Mouse (Mus musculus) MEL (cell line): Measurements from ENCODE around the gene Fam110a. TPM values are rescaled to one million over a fixed set of nuclear protein-coding genes. Genes with fewer than 3 reads are reported as not detected.

Experiments used
- DNase-seq: peaks from one replicate; pipeline ENCODE4 v3.0.0; 2011; ENCODE audit warnings: low read depth, low spot score
- H3K27ac ChIP-seq: 2 replicates; pipeline ENCODE4 v1.5.1; 2012; ENCODE audit warnings: low read depth, mild to moderate bottlenecking, control low read depth, low read length, moderate library complexity; ENCODE audit not compliant: control insufficient read depth
- H3K27me3 ChIP-seq, 2 experiments: fragments of 150-350 bp in 1 of 2; sonication (generic) in 1 of 2; 2 replicates each; pipeline ENCODE4 v1.6.1; 2012; ENCODE audit warnings: low read length in 2 of 2, mild to moderate bottlenecking in 2 of 2, improper control_type of control experiment in 1 of 2, moderate library complexity in 1 of 2; ENCODE audit not compliant: insufficient read depth in 2 of 2, control insufficient read depth in 1 of 2
- H3K36me3 ChIP-seq, 2 experiments: 2 replicates each; pipeline ENCODE4 v1.6.1; 2012 to 2014; ENCODE audit warnings: low read length in 2 of 2, improper control_type of control experiment in 1 of 2, inconsistent platforms in 1 of 2, mild to moderate bottlenecking in 1 of 2; ENCODE audit not compliant: insufficient read depth in 2 of 2, control insufficient read depth in 1 of 2
- H3K4me1 ChIP-seq, 2 experiments: fragments of 150-350 bp in 1 of 2; sonication (generic) in 1 of 2; 2 replicates each; pipeline ENCODE4 v1.6.1; 2012; ENCODE audit warnings: low read length in 2 of 2, improper control_type of control experiment in 1 of 2, mild to moderate bottlenecking in 1 of 2; ENCODE audit not compliant: insufficient read depth in 2 of 2, control insufficient read depth in 1 of 2
- H3K4me3 ChIP-seq, 2 experiments: fragments of 150-350 bp in 1 of 2; sonication (generic) in 1 of 2; 2 replicates each; pipeline ENCODE4 v1.5.1; 2012; ENCODE audit warnings: low read depth in 2 of 2, low read length in 2 of 2, mild to moderate bottlenecking in 2 of 2, moderate library complexity in 2 of 2, control low read depth in 1 of 2, improper control_type of control experiment in 1 of 2; ENCODE audit not compliant: control insufficient read depth in 1 of 2, insufficient read depth in 1 of 2
- H3K79me2 ChIP-seq: 2 replicates; pipeline ENCODE4 v1.6.1; 2012; ENCODE audit warnings: mild to moderate bottlenecking, low read length, moderate library complexity; ENCODE audit not compliant: control insufficient read depth, poor library complexity, insufficient read depth
- H3K9ac ChIP-seq: 2 replicates; pipeline ENCODE4 v1.6.1; 2012; ENCODE audit warnings: low read depth, mild to moderate bottlenecking, control low read depth, low read length, moderate library complexity; ENCODE audit not compliant: control insufficient read depth, poor library complexity, severe bottlenecking
- H3K9me3 ChIP-seq: fragments of 150-350 bp; sonication (generic); replicated peaks from 2 replicates; pipeline ENCODE4 v1.6.1; 2012; ENCODE audit warnings: mild to moderate bottlenecking, low read length, improper control_type of control experiment, moderate library complexity; ENCODE audit not compliant: insufficient read depth
- BHLHE40 ChIP-seq: IDR thresholded peaks from 2 replicates; pipeline ENCODE4 v1.6.1; 2012; ENCODE audit warnings: low read depth, mild to moderate bottlenecking, inconsistent platforms, low read length, improper control_type of control experiment, borderline replicate concordance
- CHD1 ChIP-seq: IDR thresholded peaks from 2 replicates; pipeline ENCODE4 v1.6.1; 2012; ENCODE audit warnings: low read depth, mild to moderate bottlenecking, inconsistent platforms, low read length, improper control_type of control experiment
- CTCF ChIP-seq, 3 experiments: IDR thresholded peaks in 2 of 3; conservative IDR thresholded peaks in 1 of 3; 2 replicates each; pipeline ENCODE4 v1.5.1; 2011 to 2012; ENCODE audit warnings: low read length in 3 of 3, low read depth in 2 of 3, mild to moderate bottlenecking in 2 of 3, improper control_type of control experiment in 1 of 3, inconsistent platforms in 1 of 3, mixed read lengths in 1 of 3, moderate library complexity in 1 of 3; ENCODE audit not compliant: control insufficient read depth in 1 of 3, insufficient read depth in 1 of 3, poor library complexity in 1 of 3, severe bottlenecking in 1 of 3
- EP300 ChIP-seq, 2 experiments: IDR thresholded peaks; 2 replicates each; pipeline ENCODE4 v1.6.1; 2011; ENCODE audit warnings: improper control_type of control experiment in 2 of 2, low read length in 2 of 2, low read depth in 1 of 2, mild to moderate bottlenecking in 1 of 2
- ETS1 ChIP-seq: IDR thresholded peaks from 2 replicates; pipeline ENCODE4 v1.6.1; 2012; ENCODE audit warnings: low read depth, mild to moderate bottlenecking, inconsistent platforms, low read length, improper control_type of control experiment, moderate library complexity
- GABPA ChIP-seq: IDR thresholded peaks from 2 replicates; pipeline ENCODE4 v1.6.1; 2012; ENCODE audit warnings: low read depth, mild to moderate bottlenecking, inconsistent platforms, low read length, improper control_type of control experiment, moderate library complexity
- GATA1 ChIP-seq: IDR thresholded peaks from 2 replicates; pipeline ENCODE4 v1.6.1; 2011; ENCODE audit warnings: low read depth, low read length, improper control_type of control experiment
- JUND ChIP-seq: IDR thresholded peaks from 2 replicates; pipeline ENCODE4 v1.6.1; 2011; ENCODE audit warnings: low read depth, mild to moderate bottlenecking, improper control_type of control experiment, low read length
- KAT2A ChIP-seq: conservative IDR thresholded peaks from 2 replicates; pipeline ENCODE4 v1.6.1; 2012; ENCODE audit warnings: low read depth, low read length, improper control_type of control experiment, inconsistent platforms
- MAFK ChIP-seq: IDR thresholded peaks from 2 replicates; pipeline ENCODE4 v1.6.1; 2011; ENCODE audit warnings: low read depth, mild to moderate bottlenecking, low read length, improper control_type of control experiment, borderline replicate concordance
- MAX ChIP-seq: IDR thresholded peaks from 2 replicates; pipeline ENCODE4 v1.6.1; 2011; ENCODE audit warnings: low read length, improper control_type of control experiment
- MAZ ChIP-seq: IDR thresholded peaks from 2 replicates; pipeline ENCODE4 v1.6.1; 2012; ENCODE audit warnings: low read depth, mild to moderate bottlenecking, inconsistent platforms, low read length, improper control_type of control experiment
- MEF2A ChIP-seq: IDR thresholded peaks from 2 replicates; pipeline ENCODE4 v1.6.1; 2014; ENCODE audit warnings: low read depth, mild to moderate bottlenecking, inconsistent platforms, low read length, improper control_type of control experiment; ENCODE audit not compliant: poor library complexity, insufficient replicate concordance, severe bottlenecking; ENCODE audit errors: extremely low read depth
- MXI1 ChIP-seq: IDR thresholded peaks from 2 replicates; pipeline ENCODE4 v1.6.1; 2011; ENCODE audit warnings: mild to moderate bottlenecking, low read depth, low read length, improper control_type of control experiment
- NRF1 ChIP-seq: IDR thresholded peaks from 2 replicates; pipeline ENCODE4 v1.6.1; 2014; ENCODE audit warnings: low read depth, mild to moderate bottlenecking, inconsistent platforms, low read length, improper control_type of control experiment, moderate library complexity; ENCODE audit not compliant: poor library complexity, insufficient read depth, severe bottlenecking
- POLR2A ChIP-seq, 2 experiments: IDR thresholded peaks; 2 replicates each; pipeline ENCODE4 v1.6.1; 2011 to 2012; ENCODE audit warnings: low read length in 2 of 2, mild to moderate bottlenecking in 2 of 2, control low read depth in 1 of 2, improper control_type of control experiment in 1 of 2, low read depth in 1 of 2, moderate library complexity in 1 of 2; ENCODE audit not compliant: control insufficient read depth in 1 of 2, insufficient read depth in 1 of 2, poor library complexity in 1 of 2
- POLR2AphosphoS2 ChIP-seq: IDR thresholded peaks from 2 replicates; pipeline ENCODE4 v1.6.1; 2011; ENCODE audit warnings: low read length, improper control_type of control experiment
- RAD21 ChIP-seq: IDR thresholded peaks from 2 replicates; pipeline ENCODE4 v1.6.1; 2011; ENCODE audit warnings: mild to moderate bottlenecking, low read depth, low read length, improper control_type of control experiment
- RCOR1 ChIP-seq: IDR thresholded peaks from 2 replicates; pipeline ENCODE4 v1.6.1; 2012; ENCODE audit warnings: low read depth, mild to moderate bottlenecking, inconsistent platforms, low read length, improper control_type of control experiment
- SIN3A ChIP-seq: IDR thresholded peaks from 2 replicates; pipeline ENCODE4 v1.6.1; 2012; ENCODE audit warnings: low read length, improper control_type of control experiment, inconsistent platforms
- TAL1 ChIP-seq: IDR thresholded peaks from 2 replicates; pipeline ENCODE4 v1.6.1; 2012; ENCODE audit warnings: mild to moderate bottlenecking, inconsistent platforms, low read length, moderate library complexity, mixed read lengths
- UBTF ChIP-seq: IDR thresholded peaks from 2 replicates; pipeline ENCODE4 v1.6.1; 2012; ENCODE audit warnings: low read depth, mild to moderate bottlenecking, inconsistent platforms, low read length, improper control_type of control experiment, moderate library complexity, borderline replicate concordance; ENCODE audit not compliant: insufficient read depth
- USF1 ChIP-seq: IDR thresholded peaks from 2 replicates; pipeline ENCODE4 v1.6.1; 2014; ENCODE audit warnings: low read depth, mild to moderate bottlenecking, inconsistent platforms, low read length, improper control_type of control experiment, moderate library complexity
- USF2 ChIP-seq, 2 experiments: IDR thresholded peaks; 2 replicates each; pipeline ENCODE4 v1.6.1; 2011 to 2012; ENCODE audit warnings: improper control_type of control experiment in 2 of 2, low read length in 2 of 2, borderline replicate concordance in 1 of 2, inconsistent platforms in 1 of 2, low read depth in 1 of 2, mild to moderate bottlenecking in 1 of 2; ENCODE audit not compliant: insufficient read depth in 1 of 2
- ZC3H11A ChIP-seq: IDR thresholded peaks from 2 replicates; pipeline ENCODE4 v1.6.1; 2012; ENCODE audit warnings: low read depth, mild to moderate bottlenecking, inconsistent platforms, low read length, improper control_type of control experiment
- ZKSCAN1 ChIP-seq: IDR thresholded peaks from 2 replicates; pipeline ENCODE4 v1.6.1; 2012; ENCODE audit warnings: low read depth, mild to moderate bottlenecking, inconsistent platforms, low read length, improper control_type of control experiment, moderate library complexity
- ZMIZ1 ChIP-seq: IDR thresholded peaks from 2 replicates; pipeline ENCODE4 v1.6.1; 2012; ENCODE audit warnings: low read depth, mild to moderate bottlenecking, inconsistent platforms, low read length, improper control_type of control experiment, moderate library complexity
- ZNF384 ChIP-seq: IDR thresholded peaks from 2 replicates; pipeline ENCODE4 v1.6.1; 2012; ENCODE audit warnings: low read depth, mild to moderate bottlenecking, inconsistent platforms, low read length, improper control_type of control experiment
- polyA plus RNA-seq, 2 experiments: library from polyadenylated mRNA; stranded (reverse) in 1 of 2; unstranded in 1 of 2; fragments of >175 nt in 1 of 2; fragments of >200 nt in 1 of 2; gene quantifications; 2 replicates each; pipeline versions ENCODE4 v1.2.1 to v1.2.4; 2012; ENCODE audit warnings: low replicate concordance in 2 of 2, low read depth in 1 of 2; ENCODE audit not compliant: insufficient read length in 2 of 2, insufficient read depth in 1 of 2, missing spikeins in 1 of 2
- total RNA-seq: library from RNA; depleted of rRNA; stranded (reverse); fragments of 300-350 nt; gene quantifications from 2 replicates; pipeline ENCODE4 v1.2.3, GENCODE M21; 2012

The Fam110a gene
- total and polyA plus RNA-seq, 3 experiments, result 5.7 to 10.8 TPM; not detected in 1

- no peaks in the 10 kb centered on the region for H3K27me3 ChIP-seq
- H3K27ac ChIP-seq, result no peak overlapping the region
- no peak overlapping the region for H3K9ac ChIP-seq
- H3K4me1 ChIP-seq, result no peaks in the 10 kb centered on the region
- no peaks in the 10 kb centered on the region for H3K36me3 ChIP-seq
- H3K79me2 ChIP-seq, result no peaks in the 10 kb centered on the region
- no peak for TF ChIP-seq CHD1
- no peak for TF ChIP-seq ZKSCAN1
- no peak for TF ChIP-seq USF2 (IDR thresholded peaks at IDR 0.05; ENCODE audit: borderline replicate concordance in 1 of 2, insufficient read depth in 1 of 2, low read depth in 1 of 2, low read length in 2 of 2)
- TF ChIP-seq MEF2A, result no peak
- no peak for TF ChIP-seq ZC3H11A
- no peak for TF ChIP-seq NRF1
- TF ChIP-seq UBTF, result no peak
- TF ChIP-seq POLR2AphosphoS2, result no peak
- TF ChIP-seq GATA1, result no peak
- no peak for TF ChIP-seq ZMIZ1
- no peak for TF ChIP-seq BHLHE40
- TF ChIP-seq ZNF384, result no peak
- no peak for TF ChIP-seq ETS1
- no peak for TF ChIP-seq USF1
- TF ChIP-seq CTCF (IDR thresholded peaks at IDR 0.05 in 2 of 3, conservative IDR thresholded peaks at IDR 0.05 in 1 of 3; ENCODE audit: control insufficient read depth in 1 of 3, insufficient read depth in 1 of 3, low read depth in 2 of 3, low read length in 3 of 3, poor library complexity in 1 of 3, severe bottlenecking in 1 of 3), result no peak
- TF ChIP-seq RAD21, result no peak
- no peaks in the 10 kb centered on the region for H3K9me3 ChIP-seq
- DNase-seq, result no peak
- no peak overlapping the region for H3K4me3 ChIP-seq
These were observed 23.4 kb downstream of the Fam110a start for GRCm38 (mm10) chr2:151956500-151957137.

DNA sequence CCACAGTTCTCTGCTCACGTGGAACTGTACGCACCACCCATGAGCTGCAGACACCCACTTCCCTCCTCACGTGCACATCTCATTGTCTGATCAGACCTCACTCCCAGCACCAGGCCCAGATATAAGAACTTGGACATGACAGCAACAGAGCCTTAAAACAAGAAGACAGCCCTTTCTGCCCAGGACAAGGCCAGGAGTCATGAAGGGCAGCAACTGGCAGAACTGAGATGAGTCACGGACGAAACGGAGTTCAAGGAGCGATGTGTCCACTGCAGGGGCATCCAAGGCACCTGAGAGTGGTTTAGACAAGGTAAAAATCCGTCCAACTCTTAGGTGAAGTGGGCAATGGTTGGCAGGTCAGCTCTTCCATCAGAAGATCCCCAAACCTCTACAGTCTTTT lies 26.4 kb downstream of the Fam110a start:
- Histone ChIP-seq H3K9ac (no peak overlapping the region), H3K27me3 (no peaks in the 10 kb centered on the region), H3K4me1 (no peaks in the 10 kb centered on the region), H3K79me2 (no peaks in the 10 kb centered on the region), H3K9me3 (no peaks in the 10 kb centered on the region), H3K27ac (no peak overlapping the region), H3K36me3 (no peaks in the 10 kb centered on the region), H3K4me3 (no peak overlapping the region)
- TF ChIP-seq UBTF, result no peak
- no peak for TF ChIP-seq USF2 (IDR thresholded peaks at IDR 0.05; ENCODE audit: borderline replicate concordance in 1 of 2, insufficient read depth in 1 of 2, low read depth in 1 of 2, low read length in 2 of 2)
- TF ChIP-seq MAZ, result no peak
- no peak for TF ChIP-seq POLR2A (IDR thresholded peaks at IDR 0.05; ENCODE audit: control insufficient read depth in 1 of 2, insufficient read depth in 1 of 2, low read depth in 1 of 2, low read length in 2 of 2, poor library complexity in 1 of 2)
- TF ChIP-seq EP300 (IDR thresholded peaks at IDR 0.05; ENCODE audit: low read depth in 1 of 2, low read length in 2 of 2), result no peak
- no peak for TF ChIP-seq GABPA
- TF ChIP-seq MAFK, result no peak
- TF ChIP-seq JUND, result no peak
- no peak for TF ChIP-seq KAT2A
- TF ChIP-seq BHLHE40, result no peak
- TF ChIP-seq RCOR1, result no peak
- no peak for TF ChIP-seq SIN3A
- TF ChIP-seq ZC3H11A, result no peak
- TF ChIP-seq MXI1, result no peak
- no peak for TF ChIP-seq NRF1
- TF ChIP-seq MAX, result no peak
- no peak for TF ChIP-seq USF1
- no peak for TF ChIP-seq TAL1
- TF ChIP-seq ETS1, result no peak
- no peak for TF ChIP-seq RAD21
- no peak for DNase-seq
